Comparison of ENCODE assay signal across 19 mouse cellular contexts in the genomic region with DNA sequence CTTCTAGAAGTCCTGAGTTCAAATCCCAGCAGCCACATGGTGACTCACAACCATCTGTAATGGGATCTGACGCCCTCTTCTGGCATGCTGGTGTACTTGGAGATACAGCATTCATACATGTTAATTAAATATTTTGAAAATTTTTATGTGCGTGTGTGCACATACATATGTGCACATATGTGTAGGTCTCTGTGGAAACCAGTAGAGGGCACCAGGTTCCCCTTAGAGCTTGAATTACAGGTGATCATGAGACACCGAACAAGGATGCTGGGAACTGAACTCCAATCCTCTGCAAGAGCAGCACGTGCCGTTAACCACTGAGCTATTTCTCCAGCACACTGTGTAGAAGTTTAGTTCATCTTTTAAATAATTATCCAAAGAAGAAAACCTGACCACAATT. TPM values are rescaled to one million over a fixed set of nuclear protein-coding genes. Genes with fewer than 3 reads are reported as not detected.
DNase-seq lines count a peak whose midpoint lies in the region; ATAC-seq and TF ChIP-seq lines count a peak whose summit lies in the region.
"Had no signal": no experiment of that assay in that cellular context is flagged by ENCODE, and none has a peak within 500 bp of the region (broad histone marks: within the 10 kb centered on the region; RNA-seq: fewer than 3 reads in every experiment).

No protein-coding gene starts in this region.

- no peak for ATAC-seq in hindbrain, postnatal 0 days
- ATAC-seq in intestine, embryonic 16.5 days = no peak
- ATAC-seq: forebrain, embryonic 13.5 days; inflammation-experienced regulatory T-cells, adult 6 months had no signal

- TF ChIP-seq CTCF in hindbrain, postnatal 0 days (IDR thresholded peaks at IDR 0.05; ENCODE audit: low read depth) = peak; percentile 15; the same call in 1 of the 2 replicates
- TF ChIP-seq CTCF in E14TG2a.4 (conservative IDR thresholded peaks at IDR 0.05; ENCODE audit: low read length) = peak; percentile 57

- DNase-seq in hindbrain, postnatal 0 days (ENCODE audit: low spot score) = no peak
- DNase-seq in hindbrain, embryonic 10.5 days (ENCODE audit: low spot score) = no peak
- DNase-seq in ES-CJ7 (ENCODE audit: low read depth, low spot score) = peak; percentile 61
- DNase-seq in ZHBTc4 (ENCODE audit: low read depth, low spot score) = peak; percentile 66
- DNase-seq in thymus, postnatal 14 days = no peak
- DNase-seq: adrenal gland, postnatal 10 days; cerebellum, adult 11 months; cerebellum, adult 8-10 months; cerebellum, postnatal 14 days; embryo, embryonic 11 days; heart, adult 18-20 months; kidney, adult 11 months had no signal

- WGBS in hindbrain, postnatal 0 days = 93% methylated on average over 5 of the region's 5 CpGs
- 92% methylated on average over 5 of the region's 5 CpGs for WGBS in hindbrain, embryonic 10.5 days
- WGBS in intestine, embryonic 16.5 days = 87% methylated on average over 5 of the region's 5 CpGs

- H3K36me3 ChIP-seq in hindbrain, postnatal 0 days (ENCODE audit: insufficient read depth, low read length) = no peaks in the 10 kb centered on the region
- no peaks in the 10 kb centered on the region for H3K36me3 ChIP-seq in hindbrain, embryonic 10.5 days
- no peaks in the 10 kb centered on the region for H3K36me3 ChIP-seq in E14TG2a.4 (ENCODE audit: insufficient read depth, low read length)
- no peaks in the 10 kb centered on the region for H3K36me3 ChIP-seq in intestine, embryonic 16.5 days (ENCODE audit: control insufficient read depth, insufficient read depth, low read length)
- H3K36me3 ChIP-seq: embryonic facial prominence, embryonic 12.5 days; heart, embryonic 12.5 days; hindbrain, embryonic 15.5 days had no signal

- H3K4me2 ChIP-seq in hindbrain, postnatal 0 days (ENCODE audit: low read depth, low read length) = no peak overlapping the region
- no peak overlapping the region for H3K4me2 ChIP-seq in intestine, embryonic 16.5 days (ENCODE audit: low read depth, low read length)
- H3K4me2 ChIP-seq: embryonic facial prominence, embryonic 12.5 days; forebrain, embryonic 13.5 days; heart, embryonic 12.5 days; hindbrain, embryonic 15.5 days had no signal

- no peak overlapping the region for H3K9ac ChIP-seq in hindbrain, postnatal 0 days (replicated peaks; ENCODE audit: low read length)
- H3K9ac ChIP-seq in intestine, embryonic 16.5 days (ENCODE audit: low read depth, low read length) = no peak overlapping the region
- H3K9ac ChIP-seq: embryonic facial prominence, embryonic 12.5 days; forebrain, embryonic 13.5 days; heart, embryonic 12.5 days; hindbrain, embryonic 15.5 days had no signal

- H3K27ac ChIP-seq in hindbrain, postnatal 0 days = no peak overlapping the region
- H3K27ac ChIP-seq in hindbrain, embryonic 10.5 days = no peak overlapping the region
- H3K27ac ChIP-seq in intestine, embryonic 16.5 days (ENCODE audit: low read length) = no peak overlapping the region
- H3K27ac ChIP-seq: embryonic facial prominence, embryonic 12.5 days; forebrain, embryonic 13.5 days; hindbrain, embryonic 15.5 days had no signal

- no peak overlapping the region for H3K4me3 ChIP-seq in hindbrain, postnatal 0 days (ENCODE audit: low read length)
- H3K4me3 ChIP-seq in hindbrain, embryonic 10.5 days = no peak overlapping the region
- no peak overlapping the region for H3K4me3 ChIP-seq in E14TG2a.4 (replicated peaks; ENCODE audit: low read length)
- H3K4me3 ChIP-seq in intestine, embryonic 16.5 days (ENCODE audit: low read length) = no peak overlapping the region
- H3K4me3 ChIP-seq: embryonic facial prominence, embryonic 12.5 days; forebrain, embryonic 13.5 days; heart, embryonic 12.5 days; hindbrain, embryonic 15.5 days had no signal

- no peaks in the 10 kb centered on the region for H3K4me1 ChIP-seq in hindbrain, postnatal 0 days (ENCODE audit: insufficient read depth, low read length)
- no peaks in the 10 kb centered on the region for H3K4me1 ChIP-seq in hindbrain, embryonic 10.5 days (replicated peaks)
- H3K4me1 ChIP-seq in E14TG2a.4 (replicated peaks; ENCODE audit: low read depth, low read length) = peaks cover 3% of the 10 kb centered on the region
- no peaks in the 10 kb centered on the region for H3K4me1 ChIP-seq in intestine, embryonic 16.5 days (ENCODE audit: control insufficient read depth, insufficient read depth, low read length)
- H3K4me1 ChIP-seq: embryonic facial prominence, embryonic 12.5 days; forebrain, embryonic 13.5 days; hindbrain, embryonic 15.5 days had no signal

- no peaks in the 10 kb centered on the region for H3K27me3 ChIP-seq in hindbrain, postnatal 0 days (ENCODE audit: insufficient read depth, low read length)
- no peaks in the 10 kb centered on the region for H3K27me3 ChIP-seq in hindbrain, embryonic 10.5 days (ENCODE audit: insufficient read depth, poor library complexity, severe bottlenecking)
- H3K27me3 ChIP-seq in E14TG2a.4 (ENCODE audit: insufficient read depth, low read length) = no peaks in the 10 kb centered on the region
- no peaks in the 10 kb centered on the region for H3K27me3 ChIP-seq in intestine, embryonic 16.5 days (replicated peaks; ENCODE audit: control insufficient read depth, insufficient read depth, low read length)
- H3K27me3 ChIP-seq: embryonic facial prominence, embryonic 12.5 days; forebrain, embryonic 13.5 days; heart, embryonic 12.5 days; hindbrain, embryonic 15.5 days had no signal

- no peaks in the 10 kb centered on the region for H3K9me3 ChIP-seq in hindbrain, postnatal 0 days (ENCODE audit: low read length)
- no peaks in the 10 kb centered on the region for H3K9me3 ChIP-seq in hindbrain, embryonic 10.5 days
- H3K9me3 ChIP-seq in E14TG2a.4 (ENCODE audit: low read length) = no peaks in the 10 kb centered on the region
- no peaks in the 10 kb centered on the region for H3K9me3 ChIP-seq in intestine, embryonic 16.5 days (ENCODE audit: control insufficient read depth, low read length)
- H3K9me3 ChIP-seq: embryonic facial prominence, embryonic 12.5 days; forebrain, embryonic 13.5 days; heart, embryonic 12.5 days; hindbrain, embryonic 15.5 days had no signal

RNA-seq across cellular contexts. Expression of a gene that starts 10.1 kb away (rescaled TPM):
- 32.7 and 33.2 TPM in 2 replicates for total RNA-seq in hindbrain, postnatal 0 days (2014; rRNA removed)
- 12.0 and 14.5 TPM in 2 replicates for polyA plus RNA-seq in hindbrain, postnatal 0 days (2015; fragmentation: Nextera tagmentation; extraction: Ambion mirVana)
- 6.5 and 8.1 TPM in 2 replicates for polyA plus RNA-seq in hindbrain, embryonic 10.5 days (2016; fragmentation: Nextera tagmentation; extraction: Ambion mirVana)
- 4.6 and 5.9 TPM in 2 replicates for polyA plus RNA-seq in intestine, embryonic 16.5 days (2015; fragmentation: Nextera tagmentation; extraction: Ambion mirVana)

Comparison
In these comparisons a context has a peak if more than half of its experiments do, and no peak if none do; other contexts are left out.
1. DNase-seq: peak in ES-CJ7 (single experiment) and ZHBTc4 (single experiment); none in hindbrain, postnatal 0 days (single experiment), hindbrain, embryonic 10.5 days (single experiment) and thymus, postnatal 14 days (single experiment).